Mouse (Mus musculus): ENCODE data around the gene Bcat1. TPM values are rescaled to one million over a fixed set of nuclear protein-coding genes. Genes with fewer than 3 reads are reported as not detected.

The Bcat1 gene
- total RNA-seq, 2 experiments from 2014 or later, result 81.0 to 83.1 TPM

GRCm38 (mm10) chr6:145020553-145020952, 55.4 kb downstream of the Bcat1 start:
- DNase-seq (ENCODE audit: low spot score in 2 of 2), result no peak
- intact Hi-C loops (cut with DNase I), result loop anchor here (10.0 kb wide), 1 partner anchor 164 kb away; no protein-coding TSS in a partner anchor

- no peak for DNase-seq (ENCODE audit: low spot score in 2 of 2)
- intact Hi-C loops (cut with DNase I), result no loop called here
Measured at GRCm38 (mm10) chr6:145018295-145018694, 57.7 kb downstream of the Bcat1 start.

- DNase-seq (ENCODE audit: low spot score in 2 of 2), result no peak
- intact Hi-C loops (cut with DNase I), result no loop called here
Measured at GRCm38 (mm10) chr6:145017508-145017907, 58.5 kb downstream of the Bcat1 start.

- intact Hi-C loops (cut with DNase I), result no loop called here
- no peak for DNase-seq (ENCODE audit: low spot score in 2 of 2)
Measured at GRCm38 (mm10) chr6:145016639-145017038, 59.3 kb downstream of the Bcat1 start.

- DNase-seq (ENCODE audit: low spot score in 2 of 2), result no peak
- intact Hi-C loops (cut with DNase I), result no loop called here
Measured at GRCm38 (mm10) chr6:145014944-145015343, 61.0 kb downstream of the Bcat1 start.

DNA sequence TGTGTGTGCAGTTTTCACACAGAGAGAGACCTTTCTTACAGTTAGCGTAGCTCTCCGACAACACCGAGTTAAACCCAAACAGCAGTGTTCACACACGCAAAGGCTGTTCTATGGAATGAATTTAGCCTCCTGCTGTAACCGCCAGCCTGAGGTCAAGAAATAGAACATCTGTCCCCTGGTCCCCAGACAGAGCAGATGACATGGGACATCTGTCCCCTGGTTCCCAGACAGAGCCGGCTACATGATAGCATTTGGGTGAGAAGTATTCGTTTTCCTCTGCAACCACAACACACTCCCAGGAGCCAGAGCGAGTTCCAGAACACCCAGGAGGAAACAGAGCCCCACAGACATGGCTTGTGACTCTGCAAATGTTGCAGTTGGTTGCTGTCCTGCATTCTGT, 63.3 kb downstream of the Bcat1 start:
- no peak for DNase-seq (ENCODE audit: low spot score in 2 of 2)
- intact Hi-C loops (cut with DNase I), result no loop called here

DNA sequence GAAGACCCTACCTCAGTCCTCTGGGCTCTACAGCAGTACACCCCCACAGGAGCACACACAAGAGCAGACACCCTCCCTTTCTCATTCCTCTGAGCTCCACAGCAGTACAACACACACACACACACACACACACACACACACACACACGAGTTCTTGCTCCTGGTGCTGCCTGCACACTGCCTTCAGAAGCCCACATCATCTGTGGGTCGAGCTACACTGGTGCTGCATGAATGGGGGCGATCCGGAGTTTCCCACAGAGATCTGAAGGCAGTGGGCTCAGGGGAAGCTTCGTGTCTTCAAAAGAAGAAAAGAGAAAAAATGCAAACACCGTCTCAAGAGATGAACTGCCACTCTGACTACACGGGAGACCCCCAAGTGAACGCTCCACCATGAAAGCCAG, 64.8 kb downstream of the Bcat1 start:
- DNase-seq (ENCODE audit: low spot score in 2 of 2), result no peak
- intact Hi-C loops (cut with DNase I), result no loop called here

- intact Hi-C loops (cut with DNase I), result no loop called here
Measured at GRCm38 (mm10) chr6:145009859-145010818, 65.8 kb downstream of the Bcat1 start.

GRCm38 (mm10) chr6:145003459-145003858, 72.5 kb downstream of the Bcat1 start:
- no peak for DNase-seq (ENCODE audit: low spot score in 2 of 2)
- intact Hi-C loops (cut with DNase I), result no loop called here

More at GRCm38 (mm10) chr6:145009859-145010818, 65.8 kb downstream of the Bcat1 start:
- DNase-seq (ENCODE audit: low spot score in 2 of 2), result peak in 1 of 2 experiments; percentile 13

DNA sequence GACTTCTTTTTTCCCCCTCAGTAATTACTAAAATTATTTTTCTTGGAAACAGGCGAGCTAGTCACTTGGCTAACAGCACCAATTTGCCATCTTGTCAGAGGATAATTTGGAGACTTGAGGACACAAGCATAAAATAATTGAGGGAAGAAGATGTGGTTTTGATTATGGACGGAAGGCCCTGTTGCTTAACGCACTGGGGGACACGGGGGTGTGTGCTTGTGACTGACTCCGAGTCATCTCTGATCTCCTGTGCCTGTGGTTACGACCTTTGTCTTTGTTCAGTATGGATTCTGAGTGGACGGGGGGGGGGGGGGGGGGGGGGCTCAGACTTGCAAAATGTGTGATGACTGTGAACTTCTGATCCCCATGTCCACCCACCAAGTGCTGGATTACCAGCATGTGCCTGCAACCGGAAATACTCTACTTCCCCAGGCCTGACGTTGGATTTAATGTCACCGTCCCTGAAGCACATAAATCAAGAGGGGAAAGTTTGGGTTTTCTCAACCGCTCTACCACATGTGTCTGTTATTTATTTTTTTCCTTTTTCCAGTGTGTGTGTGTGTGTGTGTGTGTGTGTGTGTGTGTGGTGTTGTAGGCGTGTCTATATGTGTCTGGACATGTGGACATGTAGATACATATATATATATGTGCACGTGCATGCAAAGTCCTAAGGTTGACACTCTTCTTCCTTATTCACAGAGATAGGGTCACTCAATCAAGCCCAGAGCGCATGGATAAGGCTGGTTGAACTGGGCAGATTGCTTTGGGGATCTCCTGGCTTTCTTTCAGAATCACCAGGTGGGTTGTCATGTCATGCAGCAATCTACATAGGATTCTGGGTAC, 73.7 kb downstream of the Bcat1 start:
- intact Hi-C loops (cut with DNase I), result no loop called here
- no peak for DNase-seq (ENCODE audit: low spot score in 2 of 2)

DNA sequence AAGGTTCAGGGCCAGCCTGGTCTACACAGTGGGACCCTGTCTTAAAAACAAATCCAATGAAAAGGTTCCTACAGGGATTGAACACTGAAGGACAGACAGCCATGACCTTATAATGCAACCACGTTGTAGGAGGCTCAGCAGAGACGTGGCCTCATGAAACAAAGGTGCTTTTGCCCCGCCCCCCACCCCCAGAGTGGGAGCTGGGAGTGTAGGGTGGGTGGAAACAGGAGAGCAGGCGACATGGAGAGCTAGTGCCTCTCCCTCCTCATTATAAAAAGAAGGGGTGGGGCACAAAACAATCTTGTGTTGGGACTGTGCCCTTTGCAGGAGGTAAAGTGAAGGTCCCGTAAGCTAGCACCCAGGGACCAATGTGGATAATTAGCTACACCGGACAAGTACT, 74.5 kb downstream of the Bcat1 start:
- intact Hi-C loops (cut with DNase I), result no loop called here
- no peak for DNase-seq (ENCODE audit: low spot score in 2 of 2)

GRCm38 (mm10) chr6:144997229-144997628, 78.8 kb downstream of the Bcat1 start:
- DNase-seq (ENCODE audit: low spot score in 2 of 2), result no peak
- intact Hi-C loops (cut with DNase I), result no loop called here

DNA sequence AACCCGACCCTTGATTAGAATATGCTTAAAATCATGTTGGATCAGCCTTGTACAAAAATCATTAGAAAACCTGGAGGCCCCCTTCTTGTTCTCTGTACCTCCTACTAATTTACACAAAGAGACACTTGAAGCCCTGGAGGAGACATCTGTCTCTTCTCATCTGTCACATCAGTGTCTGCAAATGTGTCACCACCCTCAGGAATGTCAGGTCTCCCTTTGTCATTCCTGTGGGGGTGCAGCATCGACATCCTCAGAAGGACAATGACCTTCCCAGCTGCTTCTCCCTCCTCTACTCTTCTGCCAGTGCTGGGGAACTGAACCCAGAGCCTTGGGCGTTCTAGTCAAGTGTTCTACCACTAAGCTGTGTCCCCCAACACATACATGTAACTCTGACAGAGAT, 83.9 kb downstream of the Bcat1 start:
- DNase-seq (ENCODE audit: low spot score in 2 of 2), result no peak
- intact Hi-C loops (cut with DNase I), result no loop called here

GRCm38 (mm10) chr6:144989193-144989592, 86.8 kb downstream of the Bcat1 start:
- DNase-seq (ENCODE audit: low spot score in 2 of 2), result no peak
- intact Hi-C loops (cut with DNase I), result no loop called here

DNA sequence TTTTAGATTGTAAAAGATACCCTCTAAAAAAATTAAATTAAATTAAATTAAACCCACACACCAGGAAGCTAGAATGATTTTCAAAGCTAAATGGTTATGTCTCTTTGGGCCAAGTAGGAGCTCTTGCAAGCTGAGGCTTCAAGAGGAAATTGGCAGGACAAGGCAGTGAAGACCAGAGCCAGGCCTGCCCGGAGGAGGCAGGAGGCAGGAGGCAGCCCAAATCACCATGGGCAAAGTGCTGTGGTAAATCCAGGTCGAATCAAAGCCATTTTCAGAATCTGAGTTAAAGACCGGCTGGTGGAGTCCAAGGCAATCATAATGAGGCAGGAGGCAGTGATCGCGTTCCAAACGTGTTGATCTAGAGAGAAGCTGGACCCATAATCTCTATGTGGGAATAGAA, 88.3 kb downstream of the Bcat1 start:
- intact Hi-C loops (cut with DNase I), result no loop called here

GRCm38 (mm10) chr6:144987216-144987615, 88.8 kb downstream of the Bcat1 start:
- intact Hi-C loops (cut with DNase I), result no loop called here
- DNase-seq (ENCODE audit: low spot score in 2 of 2), result no peak

More for the DNA sequence above, 88.3 kb downstream of the Bcat1 start:
- DNase-seq (ENCODE audit: low spot score in 2 of 2), result no peak

- intact Hi-C loops (cut with DNase I), result no loop called here
- no peak for DNase-seq (ENCODE audit: low spot score in 2 of 2)
Measured at GRCm38 (mm10) chr6:144984221-144984620, 91.8 kb downstream of the Bcat1 start.

DNA sequence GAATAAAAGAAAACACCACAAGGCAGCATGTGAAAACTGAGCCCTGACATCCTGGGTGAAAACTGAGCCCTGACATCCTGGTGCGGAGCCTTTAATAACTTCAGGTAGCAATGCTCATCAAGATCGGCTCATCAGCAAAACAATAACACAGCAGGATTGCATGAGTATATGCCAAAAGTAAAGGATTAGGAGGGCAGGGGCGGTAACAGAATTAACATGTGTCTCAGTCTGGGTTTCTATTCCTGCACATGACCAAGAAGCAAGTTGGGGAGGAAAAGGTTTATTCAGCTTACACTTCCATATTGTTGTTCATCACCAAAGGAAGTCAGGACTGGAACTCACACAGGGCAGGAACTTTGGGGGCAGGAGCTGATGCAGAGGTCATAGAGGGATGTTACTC, 93.9 kb downstream of the Bcat1 start:
- intact Hi-C loops (cut with DNase I), result no loop called here
- DNase-seq (ENCODE audit: low spot score in 2 of 2), result no peak

DNA sequence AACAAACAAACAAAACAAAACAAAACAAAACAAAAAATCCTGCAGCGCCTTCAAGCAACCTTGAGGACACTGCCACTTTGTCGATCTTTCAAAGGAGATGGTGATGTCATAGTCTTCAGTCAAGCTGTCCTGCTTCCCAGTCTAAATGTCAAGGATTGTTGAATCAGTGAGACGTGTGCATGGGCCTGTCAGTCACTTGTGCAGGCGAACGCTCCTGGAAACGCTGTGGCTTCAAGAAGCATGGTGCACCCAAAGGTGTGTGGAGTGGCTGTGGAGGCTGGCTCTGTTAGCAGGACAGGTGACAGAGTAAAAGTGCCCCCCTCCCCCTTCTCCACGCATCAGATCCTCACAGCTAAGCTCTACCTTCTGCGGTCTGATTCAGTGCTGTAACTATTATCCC, 103.6 kb downstream of the Bcat1 start:
- intact Hi-C loops (cut with DNase I), result no loop called here

DNA sequence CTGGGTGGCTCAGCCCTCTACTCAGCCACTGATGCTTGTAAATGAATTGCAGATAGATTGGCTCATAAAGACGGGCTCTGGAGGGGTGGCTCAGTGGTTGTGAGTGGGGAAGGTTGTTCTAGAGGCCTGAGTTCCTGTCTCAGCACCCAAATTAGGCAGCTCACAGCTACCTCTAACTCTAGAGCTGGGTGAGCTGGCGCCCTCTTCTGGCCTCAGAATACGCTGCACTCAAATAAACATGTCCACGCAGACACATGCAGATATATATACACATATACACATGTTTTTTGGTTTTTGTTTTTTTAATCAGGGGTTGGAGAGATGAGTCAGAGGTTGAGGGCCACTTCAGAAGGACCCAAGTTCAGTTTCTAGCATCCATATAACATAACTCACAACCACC, 105.1 kb downstream of the Bcat1 start:
- no peak for DNase-seq (ENCODE audit: low spot score in 2 of 2)
- intact Hi-C loops (cut with DNase I), result no loop called here

More for the DNA sequence above, 103.6 kb downstream of the Bcat1 start:
- no peak for DNase-seq (ENCODE audit: low spot score in 2 of 2)

Measured in left cerebral cortex, postnatal 36 days (tissue).